Mouse (Mus musculus) testis, postnatal 10 days (tissue): ENCODE measurements around the gene Sptbn2.

Experiments used
- DNase-seq: peaks from one replicate; pipeline ENCODE4 v3.0.0; 2021; ENCODE audit warnings: low spot score

The Sptbn2 gene

DNA sequence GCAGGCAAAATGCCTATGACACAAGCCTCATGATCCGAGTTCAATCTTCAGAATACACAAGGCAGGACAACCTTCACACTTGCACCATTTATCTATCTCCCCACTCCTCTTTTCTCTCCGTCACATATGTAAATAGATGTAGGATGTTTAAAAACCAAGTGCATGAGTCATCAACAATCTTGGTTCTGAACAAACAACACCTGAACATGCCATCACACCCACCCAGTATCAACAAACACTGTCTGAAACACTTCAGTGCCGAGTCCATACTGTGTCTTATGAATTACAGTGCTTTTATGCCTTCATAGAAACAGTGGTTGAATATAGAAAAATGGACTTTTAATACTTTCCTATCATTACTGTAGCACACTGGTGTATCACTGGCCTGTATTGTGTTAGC is 61.8 kb downstream of the Sptbn2 start:
- DNase-seq = no peak

DNA sequence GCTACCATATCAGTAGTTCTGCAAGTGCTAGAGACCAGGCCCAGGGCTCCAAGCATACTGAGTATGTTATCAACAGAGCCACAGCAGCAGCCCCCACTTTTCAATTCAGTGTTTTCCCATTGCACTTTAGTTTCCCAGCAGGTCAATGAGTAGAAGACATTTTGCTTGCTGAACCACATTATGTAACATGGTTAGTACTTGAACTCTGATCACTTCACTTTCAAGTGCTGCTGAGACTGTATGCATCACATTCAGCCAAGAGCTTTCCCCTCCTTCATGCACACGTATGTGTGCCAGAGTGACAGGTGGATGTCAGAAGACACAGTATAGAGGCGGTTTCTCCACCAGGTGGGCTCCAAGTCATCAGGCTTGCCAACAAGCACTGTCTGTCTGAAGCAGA is 71.9 kb downstream of the Sptbn2 start:
- no peak for DNase-seq

DNA sequence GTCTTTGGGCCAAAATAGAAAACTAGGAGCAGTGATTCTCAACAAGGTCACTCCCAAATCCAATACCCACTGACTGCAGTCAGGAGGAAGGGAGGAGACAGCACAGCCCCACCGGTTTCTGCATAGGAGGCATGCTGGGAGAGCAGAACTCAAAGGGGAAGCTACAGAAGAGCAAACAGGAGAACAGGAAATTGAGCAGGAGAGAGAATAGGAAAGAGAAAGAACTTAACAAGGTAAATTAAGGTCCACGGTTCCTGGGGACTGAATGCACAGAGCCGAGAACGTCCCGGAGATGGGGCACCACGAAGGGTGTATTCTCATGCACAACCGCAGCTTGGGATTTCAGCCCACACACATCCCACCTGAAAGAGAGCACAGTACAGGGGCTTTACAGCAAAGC is 74.2 kb downstream of the Sptbn2 start:
- no peak for DNase-seq

DNA sequence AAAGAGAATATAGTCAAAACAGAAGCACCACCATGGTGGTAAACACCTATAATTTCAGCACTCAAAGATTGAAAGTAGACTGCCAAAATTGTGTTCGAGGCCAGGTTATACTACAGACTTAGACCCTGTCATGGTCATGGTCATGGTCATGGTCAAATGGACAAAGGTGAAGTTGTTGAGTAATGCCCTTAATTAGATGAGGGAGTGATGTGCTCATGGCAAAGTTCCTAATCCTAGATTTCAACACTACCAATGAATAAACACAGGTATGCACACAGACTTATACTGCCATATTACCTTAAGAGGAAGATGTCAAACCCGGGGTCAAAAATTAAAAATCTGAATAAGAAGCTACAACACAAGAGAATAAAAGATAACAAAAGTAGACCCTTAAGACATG is 75.3 kb downstream of the Sptbn2 start:
- DNase-seq = no peak

DNA sequence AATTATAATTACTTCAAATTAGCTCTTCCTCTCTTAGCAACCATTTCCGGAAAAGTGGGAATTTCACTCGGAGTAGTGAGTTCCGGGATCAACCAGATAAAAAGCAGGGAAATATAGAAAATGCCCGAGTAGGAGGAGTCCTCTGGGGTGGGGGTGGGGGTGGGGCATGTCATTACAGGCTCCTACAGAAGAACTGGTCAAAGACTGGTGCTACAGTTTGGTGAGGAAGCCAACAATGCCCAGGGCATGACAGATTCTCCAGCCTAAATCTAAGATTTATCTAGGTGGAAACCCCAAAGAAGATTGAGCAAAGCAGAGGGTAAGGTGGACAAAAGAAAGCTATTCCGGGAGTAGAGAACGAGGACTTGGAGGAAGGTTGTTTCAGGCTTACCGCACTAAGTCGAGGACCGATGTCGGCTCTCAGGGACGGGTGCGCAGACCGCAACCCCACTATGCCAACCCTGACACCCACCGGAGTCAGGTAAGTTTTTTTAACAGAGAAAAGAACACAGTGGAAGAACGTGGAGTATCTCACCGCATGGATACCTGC is 82.4 kb downstream of the Sptbn2 start:
- no peak for DNase-seq

DNA sequence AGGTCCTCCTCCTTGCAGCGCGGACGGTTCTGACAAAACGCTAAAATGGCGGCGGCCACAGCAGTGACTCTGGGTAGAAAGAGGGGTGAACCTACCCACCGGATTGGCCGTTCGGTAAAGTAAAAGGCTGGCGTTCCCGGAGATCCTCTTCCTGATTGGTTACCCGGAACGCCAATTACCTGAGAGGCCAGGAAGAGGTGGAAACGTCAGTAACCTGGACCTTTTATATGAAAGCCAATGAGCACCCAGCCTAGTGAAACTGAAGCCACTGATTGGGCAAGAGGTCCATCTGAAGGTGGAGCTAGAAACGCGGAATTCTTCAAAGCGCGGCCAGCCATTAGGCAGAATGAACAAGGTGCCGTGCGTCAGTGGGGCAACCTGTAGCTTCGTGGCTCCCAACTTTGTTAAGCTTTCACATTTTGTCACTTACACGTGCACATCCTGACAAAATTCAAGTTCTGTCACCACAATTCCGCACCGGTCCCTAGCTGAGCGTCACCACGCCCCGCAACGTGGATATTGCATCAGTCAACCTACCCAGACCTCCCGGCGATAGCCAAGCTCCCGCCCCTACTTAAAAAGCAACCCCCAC is 83.0 kb downstream of the Sptbn2 start, which contains the start of gene Rbm4:
Rbm4 (minus strand) TSS at position 71 of the 592 bp plus-strand sequence.
- peak; percentile 96 for DNase-seq

DNA sequence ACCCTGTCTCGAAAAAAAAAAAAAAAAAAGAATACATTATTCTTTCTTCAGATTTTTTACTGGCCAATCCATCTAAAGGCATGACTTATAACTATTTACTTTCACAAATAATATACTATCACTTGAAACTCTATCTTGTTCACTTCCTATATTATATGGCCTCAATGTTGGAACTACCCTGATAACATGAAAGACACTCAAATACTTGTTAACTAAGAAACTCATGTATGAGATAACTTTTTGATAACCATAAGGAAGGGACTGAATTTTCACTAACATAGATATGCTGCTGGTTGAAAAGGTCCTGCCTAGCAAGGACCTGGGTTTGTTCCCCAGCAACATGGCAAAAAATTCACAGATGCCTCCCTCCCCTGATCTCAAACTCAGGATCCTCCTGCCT is 85.0 kb downstream of the Sptbn2 start:
- DNase-seq = no peak

DNA sequence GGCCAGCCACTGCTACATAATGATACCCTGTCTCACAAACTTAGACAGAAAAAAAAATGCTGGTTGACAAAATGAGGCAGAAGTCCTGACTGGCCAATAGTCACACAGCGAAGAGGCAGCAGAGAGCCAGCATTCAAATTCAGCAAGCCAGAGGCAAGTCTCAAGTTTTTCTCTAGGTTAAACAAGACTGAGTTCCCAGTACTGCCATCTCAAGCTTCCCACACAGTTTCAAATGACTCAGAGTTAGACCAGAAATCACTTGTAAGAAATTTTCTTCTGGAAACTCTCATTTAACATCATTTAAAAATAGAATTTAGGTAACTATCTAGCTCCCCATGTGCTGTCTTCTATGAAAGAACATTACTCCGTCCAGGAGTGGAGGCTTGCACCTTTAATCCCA is 86.9 kb downstream of the Sptbn2 start:
- no peak for DNase-seq

DNA sequence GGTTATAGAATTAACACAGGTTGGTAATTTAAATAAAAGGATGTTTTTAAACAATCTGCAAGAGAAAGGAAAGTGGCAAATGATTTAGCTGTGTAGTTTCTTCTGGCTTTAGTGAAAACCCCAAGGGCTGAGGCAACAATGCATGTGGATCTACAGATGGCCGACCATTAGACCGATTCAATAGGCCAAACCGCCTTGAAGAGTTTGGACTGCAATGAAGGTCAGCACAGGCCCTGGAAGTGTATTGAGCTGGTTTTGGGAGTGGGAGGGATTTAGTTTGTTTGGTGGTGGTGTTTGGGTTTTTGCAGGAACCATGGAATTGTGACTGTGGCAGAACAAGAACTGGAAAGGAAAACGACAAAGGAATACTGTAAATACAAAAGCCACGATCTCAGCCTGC is 88.1 kb downstream of the Sptbn2 start:
- DNase-seq = no peak
